Mouse (Mus musculus) C2C12 (cell line): ENCODE measurements around the gene Shisa5. TPM values are rescaled to one million over a fixed set of nuclear protein-coding genes. Genes with fewer than 3 reads are reported as not detected.

Experiments
- H3K27me3 ChIP-seq: one replicate; pipeline ENCODE4 v1.6.1; 2011; ENCODE audit not compliant: control insufficient read depth, insufficient read depth, insufficient read length
- H3K36me3 ChIP-seq: one replicate; pipeline ENCODE4 v1.6.1; 2011; ENCODE audit not compliant: control insufficient read depth, insufficient read depth
- H3K4me3 ChIP-seq: one replicate; pipeline ENCODE4 v1.5.1; 2011; ENCODE audit warnings: mild to moderate bottlenecking, control low read depth; ENCODE audit not compliant: poor library complexity, insufficient read depth, severe bottlenecking
- H3K79me2 ChIP-seq: one replicate; pipeline ENCODE4 v1.6.1; 2011; ENCODE audit not compliant: control insufficient read depth, insufficient read depth
- H3K79me3 ChIP-seq: one replicate; pipeline ENCODE4 v1.6.1; 2011; ENCODE audit warnings: low read depth, control low read depth
- H3ac ChIP-seq: one replicate; pipeline ENCODE3; 2011; ENCODE audit warnings: low read depth; ENCODE audit not compliant: control insufficient read depth, insufficient read length
- CEBPB ChIP-seq: IDR thresholded peaks from one replicate; pipeline ENCODE4 v1.6.1; 2011; ENCODE audit warnings: low read depth, mild to moderate bottlenecking, control low read depth, moderate library complexity
- CTCF ChIP-seq: IDR thresholded peaks from one replicate; pipeline ENCODE4 v1.5.1; 2011; ENCODE audit not compliant: control insufficient read depth, insufficient read depth, insufficient read length
- FOSL1 ChIP-seq: IDR thresholded peaks from one replicate; pipeline ENCODE4 v1.8.0; 2011; ENCODE audit warnings: mild to moderate bottlenecking, low read length; ENCODE audit not compliant: poor library complexity, insufficient read depth, severe bottlenecking
- MAX ChIP-seq: IDR thresholded peaks from one replicate; pipeline ENCODE4 v1.6.1; 2011; ENCODE audit warnings: mild to moderate bottlenecking, control low read depth
- MYOD1 ChIP-seq: IDR thresholded peaks from one replicate; pipeline ENCODE4 v1.6.1; 2011; ENCODE audit warnings: low read depth; ENCODE audit not compliant: control insufficient read depth, insufficient read length
- MYOG ChIP-seq: IDR thresholded peaks from one replicate; pipeline ENCODE4 v1.6.1; 2011; ENCODE audit not compliant: control insufficient read depth, insufficient read length; ENCODE audit errors: extremely low read depth
- USF1 ChIP-seq: IDR thresholded peaks from one replicate; pipeline ENCODE4 v1.6.1; 2011; ENCODE audit warnings: low read depth, mild to moderate bottlenecking, control low read depth, moderate library complexity
- polyA plus RNA-seq: library from polyadenylated mRNA; unstranded; fragments of >200 nt; fragmentation: generic; extraction: Trizol; gene quantifications from one replicate; pipeline ENCODE4 v1.2.1, GENCODE M21; 2012; ENCODE audit warnings: missing spikeins

Gene Shisa5
- polyA plus RNA-seq, 1 experiment: 86.4 TPM

DNA sequence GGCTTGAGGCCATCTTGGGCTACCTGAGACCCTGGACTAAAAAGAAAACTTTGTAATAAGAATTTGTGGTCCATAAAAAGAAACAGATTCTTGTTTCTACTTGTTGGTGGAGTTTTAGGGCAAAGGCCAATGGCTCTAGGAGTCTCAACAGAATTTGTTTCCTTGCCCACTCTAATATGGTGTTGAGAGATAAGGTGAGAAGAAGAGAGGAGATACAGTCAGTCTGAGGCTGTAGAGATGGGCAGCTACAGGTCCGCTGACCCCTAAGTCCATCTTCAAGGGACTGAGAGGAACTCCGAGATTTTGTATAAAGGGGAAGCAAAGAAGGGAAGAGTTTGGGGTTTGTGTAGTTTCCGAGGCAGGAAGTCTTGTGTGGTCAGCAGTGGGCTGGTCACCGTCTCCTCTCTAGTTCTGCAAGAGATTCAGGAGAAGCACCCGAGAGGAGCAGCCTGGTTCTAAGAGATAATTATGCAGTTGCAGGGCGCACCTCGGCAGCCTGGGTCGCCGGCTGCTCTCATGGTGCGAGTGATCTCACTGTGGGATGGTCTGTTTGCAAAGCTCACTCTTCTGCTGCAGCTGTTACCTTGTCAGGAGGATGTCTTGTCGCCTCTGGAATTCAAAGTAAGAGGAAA is 21.3 kb upstream of the Shisa5 start:
- Histone ChIP-seq H3ac (no peak overlapping the region), H3K79me3 (no peaks in the 10 kb centered on the region), H3K36me3 (peaks cover 6% of the 10 kb centered on the region), H3K27me3 (no peaks in the 10 kb centered on the region), H3K79me2 (no peaks in the 10 kb centered on the region), H3K4me3 (no peak overlapping the region)
- no peak for TF ChIP-seq MYOG
- no peak for TF ChIP-seq CEBPB
- TF ChIP-seq MAX: no peak
- no peak for TF ChIP-seq MYOD1
- no peak for TF ChIP-seq FOSL1
- no peak for TF ChIP-seq CTCF
- TF ChIP-seq USF1: no peak

DNA sequence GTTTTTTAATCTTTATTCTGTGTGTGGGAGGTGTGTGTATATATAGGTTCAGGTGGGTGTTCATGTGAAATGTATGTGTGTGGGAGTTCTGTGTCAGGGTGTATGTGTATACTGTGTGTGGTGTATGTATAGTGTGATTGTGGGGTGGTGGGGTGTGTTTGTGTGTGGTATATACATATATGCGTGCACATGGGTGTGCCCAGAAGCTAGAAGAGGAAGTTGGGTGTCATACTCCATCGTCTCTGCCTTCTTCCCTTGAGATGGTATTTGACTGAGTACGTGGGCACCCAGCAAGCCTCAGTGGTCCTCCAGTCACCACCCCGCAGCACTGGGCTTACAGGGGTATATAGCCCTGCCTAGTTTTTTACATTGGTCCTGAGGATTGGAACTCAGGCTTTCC is 16.9 kb upstream of the Shisa5 start:
- H3K4me3 ChIP-seq: no peak overlapping the region
- H3K79me2 ChIP-seq: no peaks in the 10 kb centered on the region
- TF ChIP-seq CTCF (no peak), CEBPB (no peak), FOSL1 (no peak), MAX (no peak), MYOD1 (no peak), USF1 (no peak), MYOG (no peak)
- no peaks in the 10 kb centered on the region for H3K36me3 ChIP-seq
- H3K27me3 ChIP-seq: no peaks in the 10 kb centered on the region
- H3ac ChIP-seq: no peak overlapping the region
- H3K79me3 ChIP-seq: no peaks in the 10 kb centered on the region

DNA sequence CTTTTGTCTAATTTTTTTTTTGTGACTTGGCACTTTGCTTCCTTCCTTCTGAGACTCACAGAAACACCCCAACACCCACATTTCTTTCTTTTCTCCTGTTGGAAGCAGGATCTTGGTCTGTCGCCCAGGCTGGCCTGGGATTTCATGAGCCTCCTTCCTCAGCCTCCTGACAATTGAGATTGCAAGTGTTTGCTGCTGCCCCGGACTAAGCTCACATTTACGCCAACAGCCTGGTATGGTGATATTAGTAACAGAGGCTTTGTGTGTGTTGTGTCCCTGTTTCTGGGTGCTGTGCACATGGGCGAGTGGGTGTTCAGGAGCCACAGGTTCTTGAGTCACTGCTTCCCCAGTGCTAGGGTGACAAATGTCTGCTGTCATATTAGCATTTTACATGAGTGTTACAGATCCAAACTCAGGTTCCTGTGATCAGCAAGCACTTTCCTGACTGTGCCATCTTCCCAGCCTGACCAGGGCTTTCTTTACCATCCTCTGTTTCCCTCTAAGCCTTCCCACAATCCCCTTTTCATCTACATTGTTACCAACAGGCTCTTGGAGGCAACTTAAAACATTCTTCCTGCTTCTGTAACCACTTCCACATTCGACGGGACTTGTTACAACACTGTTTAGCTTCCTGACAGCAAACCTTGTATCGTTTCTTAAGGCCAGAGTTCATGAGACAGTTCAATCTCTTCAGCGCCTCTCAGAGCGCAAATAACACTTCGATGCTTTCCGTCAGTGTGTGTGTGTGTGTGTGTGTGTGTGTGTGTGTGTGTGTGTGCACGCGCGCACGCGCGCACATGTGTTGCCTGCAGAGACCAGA is 15.3 kb upstream of the Shisa5 start:
- Histone ChIP-seq H3K79me3 (no peaks in the 10 kb centered on the region), H3K4me3 (no peak overlapping the region), H3K27me3 (no peaks in the 10 kb centered on the region), H3ac (no peak overlapping the region), H3K36me3 (no peaks in the 10 kb centered on the region), H3K79me2 (no peaks in the 10 kb centered on the region)
- TF ChIP-seq USF1 (no peak), FOSL1 (no peak), MYOG (no peak), MYOD1 (no peak), CTCF (no peak)

DNA sequence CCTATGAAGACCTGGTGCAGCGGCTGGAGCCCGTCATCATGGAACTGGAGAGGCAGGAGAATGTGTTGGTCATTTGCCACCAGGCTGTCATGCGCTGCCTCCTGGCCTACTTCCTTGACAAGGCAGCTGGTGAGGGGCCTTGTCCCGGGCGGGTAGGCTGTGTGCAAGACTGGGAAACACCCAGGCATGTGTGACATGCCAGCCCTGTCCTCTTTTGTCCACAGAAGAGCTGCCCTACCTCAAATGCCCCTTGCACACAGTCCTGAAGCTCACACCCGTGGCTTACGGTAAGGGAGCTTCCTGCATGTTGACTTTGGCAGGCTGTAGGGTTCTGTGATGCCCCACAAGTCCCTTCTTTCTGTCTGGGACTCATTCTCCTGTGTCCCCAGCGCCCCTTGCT is 10.8 kb upstream of the Shisa5 start:
- H3K4me3 ChIP-seq: no peak overlapping the region
- no peaks in the 10 kb centered on the region for H3K27me3 ChIP-seq
- peaks cover 5% of the 10 kb centered on the region for H3K36me3 ChIP-seq
- no peak overlapping the region for H3ac ChIP-seq
- H3K79me2 ChIP-seq: no peaks in the 10 kb centered on the region
- TF ChIP-seq MYOD1: no peak
- TF ChIP-seq MAX: no peak
- TF ChIP-seq CTCF: no peak
- TF ChIP-seq USF1: no peak
- TF ChIP-seq MYOG: no peak
- TF ChIP-seq CEBPB: no peak
- TF ChIP-seq FOSL1: no peak
- H3K79me3 ChIP-seq: no peaks in the 10 kb centered on the region

DNA sequence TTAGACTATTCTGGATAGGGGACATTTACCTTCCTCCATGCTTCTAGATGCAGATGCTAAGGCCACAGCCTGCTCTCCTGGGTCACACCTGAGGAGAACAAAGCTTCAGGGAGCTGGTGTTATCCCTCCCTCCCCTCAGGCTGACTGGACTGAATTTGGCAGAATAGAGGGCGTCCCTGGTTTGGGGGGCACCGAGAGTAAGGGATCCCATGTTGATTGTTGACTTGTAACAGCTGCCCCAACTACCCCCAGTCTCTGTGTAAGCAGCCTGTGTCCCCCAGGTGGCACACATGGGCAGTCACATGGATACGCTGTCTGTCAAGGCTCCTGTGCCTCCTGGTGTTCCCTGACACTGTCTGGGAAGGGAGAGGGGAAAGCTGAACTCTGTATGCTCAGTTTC is 9.9 kb upstream of the Shisa5 start:
- TF ChIP-seq USF1 (no peak), CEBPB (no peak), FOSL1 (no peak), MAX (no peak), CTCF (no peak), MYOD1 (no peak), MYOG (no peak)
- no peaks in the 10 kb centered on the region for H3K79me2 ChIP-seq
- H3K4me3 ChIP-seq: no peak overlapping the region
- H3ac ChIP-seq: no peak overlapping the region
- H3K27me3 ChIP-seq: no peaks in the 10 kb centered on the region
- H3K79me3 ChIP-seq: no peaks in the 10 kb centered on the region
- peaks cover 5% of the 10 kb centered on the region for H3K36me3 ChIP-seq

DNA sequence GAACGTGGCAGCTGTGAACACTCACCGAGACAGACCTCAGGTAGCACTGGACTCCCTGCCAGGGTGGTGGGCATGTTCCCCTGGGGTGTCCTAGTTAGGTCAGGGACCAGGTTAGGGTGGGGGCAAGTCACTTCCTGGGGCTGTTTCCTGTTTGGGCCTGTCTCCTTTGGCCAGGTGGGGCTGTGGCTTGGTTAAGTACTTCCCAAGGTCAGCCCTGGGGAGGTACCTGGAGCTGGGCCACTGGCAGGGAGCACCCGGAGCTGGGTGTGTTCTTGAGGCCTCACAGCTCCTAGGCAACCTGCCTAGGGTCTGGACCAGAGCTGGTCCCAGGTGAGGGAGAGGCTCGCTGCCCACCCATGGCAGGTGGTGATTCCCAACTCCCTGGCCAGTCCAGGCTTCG is 9.4 kb upstream of the Shisa5 start:
- Histone ChIP-seq H3ac (no peak overlapping the region), H3K79me2 (no peaks in the 10 kb centered on the region), H3K4me3 (no peak overlapping the region), H3K36me3 (peaks cover 5% of the 10 kb centered on the region), H3K27me3 (no peaks in the 10 kb centered on the region), H3K79me3 (no peaks in the 10 kb centered on the region)
- TF ChIP-seq MAX: no peak
- no peak for TF ChIP-seq CTCF
- no peak for TF ChIP-seq CEBPB
- no peak for TF ChIP-seq FOSL1
- no peak for TF ChIP-seq MYOG
- TF ChIP-seq USF1: no peak
- no peak for TF ChIP-seq MYOD1
